In genomic region chr5:33781964-33782344, GRCm38 (mm10) we compare ENCODE assay signal across 8 mouse cellular contexts. TPM values are rescaled to one million over a fixed set of nuclear protein-coding genes. Genes with fewer than 3 reads are reported as not detected.
A peak's percentile ranks its signal among the peaks of the same experiment; 100 is the strongest.
DNase-seq lines count a peak whose midpoint lies in the region; ATAC-seq and TF ChIP-seq lines count a peak whose summit lies in the region.

No protein-coding gene starts in this region.

- ATAC-seq in heart, postnatal 0 days (ENCODE audit: insufficient read depth, low read depth): no peak
- peak; percentile 25 for ATAC-seq in megakaryocyte progenitor cell, adult 5-6 weeks (replicated peaks; ENCODE audit: poor library complexity)

- peaks cover 12% of the 10 kb centered on the region; the same call in 1 of the 2 replicates for H3K4me1 ChIP-seq in heart, postnatal 0 days (ENCODE audit: control insufficient read depth, insufficient read depth)

- H3K4me3 ChIP-seq in heart, postnatal 0 days (ENCODE audit: low read depth, low read length): peak overlapping the region; percentile 80

- WGBS in heart, postnatal 0 days: 5% methylated on average over 11 of the region's 11 CpGs

- no peaks in the 10 kb centered on the region for H3K27me3 ChIP-seq in heart, postnatal 0 days (ENCODE audit: control insufficient read depth, insufficient read depth, low read length)

- peaks cover 11% of the 10 kb centered on the region for H3K36me3 ChIP-seq in heart, postnatal 0 days (replicated peaks; ENCODE audit: control insufficient read depth, insufficient read depth, low read length)

- intact Hi-C loops in left cerebral cortex, postnatal 4 days (cut with DNase I): loop anchor here (2.0 kb wide), 1 partner anchor 37 kb away; no protein-coding TSS in a partner anchor
- intact Hi-C loops in left cerebral cortex, postnatal 14 days (cut with DNase I): loop anchor here (5.0 kb wide), 1 partner anchor 40 kb away; the partner anchor contains the start of gene Nsd2

- TF ChIP-seq EP300 in heart, postnatal 0 days (IDR thresholded peaks at IDR 0.05; ENCODE audit: low read depth): no peak

- H3K9ac ChIP-seq in heart, postnatal 0 days (replicated peaks; ENCODE audit: low read depth, low read length): peak overlapping the region; percentile 76

- peak overlapping the region; percentile 94 for H3K4me2 ChIP-seq in heart, postnatal 0 days (ENCODE audit: low read depth, low read length)

- peak overlapping the region; percentile 86 for H3K27ac ChIP-seq in heart, postnatal 0 days (ENCODE audit: low read depth)

- TF ChIP-seq CTCF in heart, postnatal 0 days (IDR thresholded peaks at IDR 0.05; ENCODE audit: low read depth): no peak

- no peaks in the 10 kb centered on the region for H3K9me3 ChIP-seq in heart, postnatal 0 days (replicated peaks; ENCODE audit: control insufficient read depth, low read length)

- peak; percentile 10 for DNase-seq in left cerebral cortex, postnatal 4 days
- no peak for DNase-seq in left cerebral cortex, postnatal 14 days (ENCODE audit: low spot score in 2 of 2)
- DNase-seq in c-Kit-positive CD71-positive TER-119-negative erythroid progenitor cells, embryonic 14.5 days (ENCODE audit: low read depth): peak; percentile 29
- no peak for DNase-seq in heart, postnatal 0 days (ENCODE audit: low spot score)
- DNase-seq in thymus, adult 18-20 months: no peak
- DNase-seq in urinary bladder, postnatal 10 days (ENCODE audit: low spot score): no peak
- no peak for DNase-seq in urinary bladder, postnatal 14 days (ENCODE audit: low spot score)

RNA-seq across cellular contexts. Expression of gene Letm1, which starts 0.7 kb away (rescaled TPM):
- total RNA-seq in left cerebral cortex, postnatal 4 days (2021): 100 to 1,000 TPM; 101 to 110 TPM
- 100 to 1,000 TPM; 104 to 111 TPM for total RNA-seq in left cerebral cortex, postnatal 14 days (2021)
- 34.0 and 36.9 TPM in 2 replicates for total RNA-seq in heart, postnatal 0 days (2014; rRNA removed; ENCODE audit: low replicate concordance)
- polyA plus RNA-seq in heart, postnatal 0 days (2015; fragmentation: Nextera tagmentation; extraction: Ambion mirVana): 63.6 and 68.1 TPM in 2 replicates
- 15.5 and 16.2 TPM in 2 replicates for total RNA-seq in megakaryocyte progenitor cell, adult 5-6 weeks (2015)
- 22.2 and 24.2 TPM in 2 replicates for total RNA-seq in megakaryocyte progenitor cell, adult 5-6 weeks (2017)

RNA-seq across cellular contexts. Expression of gene Nsd2, which starts 38.6 kb away (rescaled TPM):
- 100 to 1,000 TPM; 223 to 230 TPM for total RNA-seq in left cerebral cortex, postnatal 4 days (2021)
- 100 to 1,000 TPM; 127 to 142 TPM for total RNA-seq in left cerebral cortex, postnatal 14 days (2021)
- 11.2 and 27.6 TPM in 2 replicates for total RNA-seq in heart, postnatal 0 days (2014; rRNA removed; ENCODE audit: low replicate concordance)
- polyA plus RNA-seq in heart, postnatal 0 days (2015; fragmentation: Nextera tagmentation; extraction: Ambion mirVana): 11.8 and 13.6 TPM in 2 replicates
- 60.1 and 64.1 TPM in 2 replicates for total RNA-seq in megakaryocyte progenitor cell, adult 5-6 weeks (2015)
- 85.5 and 127 TPM in 2 replicates for total RNA-seq in megakaryocyte progenitor cell, adult 5-6 weeks (2017)

Comparison
In these comparisons a context has a peak if more than half of its experiments do, and no peak if none do; other contexts are left out.
1. DNase-seq: peak in left cerebral cortex, postnatal 4 days (single experiment) and c-Kit-positive CD71-positive TER-119-negative erythroid progenitor cells, embryonic 14.5 days (single experiment); none in left cerebral cortex, postnatal 14 days (0 of 2), heart, postnatal 0 days (single experiment), thymus, adult 18-20 months (0 of 2), urinary bladder, postnatal 10 days (single experiment) and urinary bladder, postnatal 14 days (single experiment).